Mouse (Mus musculus): ENCODE results near the gene Tmprss11g. TPM values are rescaled to one million over a fixed set of nuclear protein-coding genes. Genes with fewer than 3 reads are reported as not detected.

The Tmprss11g gene
- total and polyA plus RNA-seq, 3 experiments, result not detected

- Histone ChIP-seq H3K4me1 (ENCODE audit: control insufficient read depth in 1 of 2, insufficient read depth in 2 of 2, low read length in 2 of 2) (no peaks in the 10 kb centered on the region), H3K27me3 (ENCODE audit: control insufficient read depth in 1 of 2, insufficient read depth in 2 of 2, low read length in 2 of 2) (no peaks in the 10 kb centered on the region), H3K9me3 (replicated peaks; ENCODE audit: insufficient read depth, low read length) (no peaks in the 10 kb centered on the region), H3K4me3 (ENCODE audit: control insufficient read depth in 1 of 2, insufficient read depth in 1 of 2, low read depth in 2 of 2, low read length in 2 of 2) (no peak overlapping the region), H3K79me2 (ENCODE audit: control insufficient read depth, insufficient read depth, low read length, poor library complexity) (no peaks in the 10 kb centered on the region), H3K9ac (ENCODE audit: control insufficient read depth, low read depth, low read length, poor library complexity, severe bottlenecking) (no peak overlapping the region), H3K36me3 (ENCODE audit: control insufficient read depth in 1 of 2, insufficient read depth in 2 of 2, low read length in 2 of 2) (no peaks in the 10 kb centered on the region), H3K27ac (ENCODE audit: control insufficient read depth, low read depth, low read length) (no peak overlapping the region)
- TF ChIP-seq ZKSCAN1 (IDR thresholded peaks at IDR 0.05; ENCODE audit: low read depth, low read length) (no peak), MYB (IDR thresholded peaks at IDR 0.05; ENCODE audit: low read depth, low read length) (no peak), CHD2 (IDR thresholded peaks at IDR 0.05; ENCODE audit: low read length) (no peak), TAL1 (IDR thresholded peaks at IDR 0.05; ENCODE audit: low read length) (no peak), RAD21 (IDR thresholded peaks at IDR 0.05; ENCODE audit: low read depth, low read length) (peak; percentile 39), BHLHE40 (IDR thresholded peaks at IDR 0.05; ENCODE audit: borderline replicate concordance, low read depth, low read length) (no peak), MAX (IDR thresholded peaks at IDR 0.05; ENCODE audit: low read length) (no peak), CTCF (IDR thresholded peaks at IDR 0.05 in 2 of 3, conservative IDR thresholded peaks at IDR 0.05 in 1 of 3; ENCODE audit: control insufficient read depth in 1 of 3, insufficient read depth in 1 of 3, low read depth in 2 of 3, low read length in 3 of 3, poor library complexity in 1 of 3, severe bottlenecking in 1 of 3) (peak in 1 of 3 experiments; percentile 20; a peak in 1 of 6 replicates), MEF2A (IDR thresholded peaks at IDR 0.05; ENCODE audit: extremely low read depth, insufficient replicate concordance, low read depth, low read length, poor library complexity, severe bottlenecking) (no peak), SMC3 (IDR thresholded peaks at IDR 0.05; ENCODE audit: low read depth, low read length) (peak; percentile 32), HCFC1 (IDR thresholded peaks at IDR 0.05; ENCODE audit: low read depth, low read length) (no peak), JUND (IDR thresholded peaks at IDR 0.05; ENCODE audit: low read depth, low read length) (no peak), ELF1 (IDR thresholded peaks at IDR 0.05; ENCODE audit: low read depth, low read length) (no peak), ZC3H11A (IDR thresholded peaks at IDR 0.05; ENCODE audit: low read depth, low read length) (no peak), TBP (IDR thresholded peaks at IDR 0.05; ENCODE audit: low read depth, low read length) (no peak), EP300 (IDR thresholded peaks at IDR 0.05; ENCODE audit: low read depth in 1 of 2, low read length in 2 of 2) (no peak), MXI1 (IDR thresholded peaks at IDR 0.05; ENCODE audit: low read depth, low read length) (no peak), TCF12 (IDR thresholded peaks at IDR 0.05; ENCODE audit: low read depth, low read length) (no peak)
- DNase-seq (ENCODE audit: low read depth, low spot score), result peak; percentile 3
Observed at GRCm38 (mm10) chr5:86482562-86482961, 35.8 kb downstream of the Tmprss11g start.

GRCm38 (mm10) chr5:86482031-86482430 is 36.4 kb downstream of the Tmprss11g start:
- TF ChIP-seq KAT2A (conservative IDR thresholded peaks at IDR 0.05; ENCODE audit: low read depth, low read length), result no peak
- no peak for TF ChIP-seq NRF1 (IDR thresholded peaks at IDR 0.05; ENCODE audit: insufficient read depth, low read depth, low read length, poor library complexity, severe bottlenecking)
- H3K9ac ChIP-seq (ENCODE audit: control insufficient read depth, low read depth, low read length, poor library complexity, severe bottlenecking), result no peak overlapping the region
- no peaks in the 10 kb centered on the region for H3K27me3 ChIP-seq (ENCODE audit: control insufficient read depth in 1 of 2, insufficient read depth in 2 of 2, low read length in 2 of 2)
- H3K79me2 ChIP-seq (ENCODE audit: control insufficient read depth, insufficient read depth, low read length, poor library complexity), result no peaks in the 10 kb centered on the region
- no peak overlapping the region for H3K4me3 ChIP-seq (ENCODE audit: control insufficient read depth in 1 of 2, insufficient read depth in 1 of 2, low read depth in 2 of 2, low read length in 2 of 2)
- no peaks in the 10 kb centered on the region for H3K4me1 ChIP-seq (ENCODE audit: control insufficient read depth in 1 of 2, insufficient read depth in 2 of 2, low read length in 2 of 2)
- no peaks in the 10 kb centered on the region for H3K9me3 ChIP-seq (replicated peaks; ENCODE audit: insufficient read depth, low read length)
- no peak for DNase-seq (ENCODE audit: low read depth, low spot score)
- no peaks in the 10 kb centered on the region for H3K36me3 ChIP-seq (ENCODE audit: control insufficient read depth in 1 of 2, insufficient read depth in 2 of 2, low read length in 2 of 2)
- H3K27ac ChIP-seq (ENCODE audit: control insufficient read depth, low read depth, low read length), result no peak overlapping the region

Data from MEL (cell line).